Comparison of ENCODE assay signal across 21 mouse cellular contexts in the genomic region with DNA sequence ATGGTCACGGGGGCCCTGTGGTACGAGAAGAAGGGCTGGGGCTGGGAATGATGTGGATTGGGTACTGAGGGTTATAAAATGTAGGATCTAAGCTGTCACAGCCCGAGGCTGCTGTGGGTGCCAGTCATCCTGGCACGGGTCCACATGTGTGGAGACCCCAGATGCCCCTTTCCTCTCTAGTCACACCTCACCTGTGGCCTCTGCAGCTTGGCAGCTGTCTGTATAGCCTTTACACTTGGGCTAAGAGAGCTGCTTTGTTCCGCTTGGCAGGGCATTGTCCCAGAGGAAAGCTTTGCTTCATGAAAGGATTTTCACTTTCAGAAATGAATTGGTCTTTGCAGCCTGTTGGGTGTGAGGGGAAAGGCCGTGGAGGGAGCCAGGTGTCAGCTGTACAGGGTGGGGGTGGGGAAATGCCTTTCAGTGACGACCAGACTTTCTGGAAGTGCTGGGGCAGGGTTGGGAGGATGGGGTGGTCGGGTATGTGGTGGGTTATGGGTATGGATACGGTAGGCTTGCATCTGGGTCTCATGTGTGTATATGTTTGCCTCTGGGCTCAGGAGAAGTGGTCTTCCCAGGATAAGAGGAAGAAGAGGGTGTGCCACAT. TPM values are rescaled to one million over a fixed set of nuclear protein-coding genes. Genes with fewer than 3 reads are reported as not detected.
A peak's percentile ranks its signal among the peaks of the same experiment; 100 is the strongest.
DNase-seq lines count a peak whose midpoint lies in the region; ATAC-seq and TF ChIP-seq lines count a peak whose summit lies in the region.
"Had no signal": no experiment of that assay in that cellular context is flagged by ENCODE, and none has a peak within 500 bp of the region (broad histone marks: within the 10 kb centered on the region; RNA-seq: fewer than 3 reads in every experiment).

No protein-coding gene starts in this region.

- H3K9me3 ChIP-seq in midbrain, embryonic 10.5 days (replicated peaks), result no peaks in the 10 kb centered on the region
- H3K9me3 ChIP-seq in midbrain, embryonic 16.5 days (replicated peaks; ENCODE audit: control insufficient read depth, low read length, poor library complexity, severe bottlenecking), result no peaks in the 10 kb centered on the region
- no peaks in the 10 kb centered on the region for H3K9me3 ChIP-seq in forebrain, embryonic 13.5 days (replicated peaks)
- no peaks in the 10 kb centered on the region for H3K9me3 ChIP-seq in hindbrain, embryonic 14.5 days (ENCODE audit: control insufficient read depth, low read length)
- H3K9me3 ChIP-seq in midbrain, postnatal 0 days (ENCODE audit: low read length), result no peaks in the 10 kb centered on the region

- no peak overlapping the region for H3K9ac ChIP-seq in midbrain, embryonic 16.5 days (ENCODE audit: low read depth, low read length)
- no peak overlapping the region for H3K9ac ChIP-seq in forebrain, embryonic 13.5 days
- no peak overlapping the region for H3K9ac ChIP-seq in hindbrain, embryonic 14.5 days
- no peak overlapping the region for H3K9ac ChIP-seq in midbrain, postnatal 0 days (replicated peaks; ENCODE audit: low read length, poor library complexity, severe bottlenecking)
- H3K9ac ChIP-seq: liver, postnatal 0 days had no signal

- no peak for DNase-seq in midbrain, embryonic 10.5 days (ENCODE audit: low spot score)
- no peak for DNase-seq in hindbrain, embryonic 14.5 days (ENCODE audit: low spot score)
- DNase-seq in midbrain, postnatal 0 days (ENCODE audit: low spot score), result peak; percentile 46
- no peak for DNase-seq in thymus, postnatal 10 days (ENCODE audit: low spot score in 2 of 2)
- no peak for DNase-seq in kidney, adult 18-20 months
- DNase-seq: heart, postnatal 10 days; liver, postnatal 0 days; lung, postnatal 4 days had no signal

- TF ChIP-seq CTCF in midbrain, postnatal 0 days (IDR thresholded peaks at IDR 0.05), result no peak

- H3K4me1 ChIP-seq in midbrain, embryonic 10.5 days, result peaks cover 10% of the 10 kb centered on the region
- peaks cover 3% of the 10 kb centered on the region; the same call in 1 of the 2 replicates for H3K4me1 ChIP-seq in midbrain, embryonic 16.5 days (ENCODE audit: control insufficient read depth, insufficient read depth, low read length)
- H3K4me1 ChIP-seq in forebrain, embryonic 13.5 days, result peaks cover 13% of the 10 kb centered on the region
- H3K4me1 ChIP-seq in hindbrain, embryonic 14.5 days (replicated peaks; ENCODE audit: control insufficient read depth, insufficient read depth, low read length), result no peaks in the 10 kb centered on the region
- no peaks in the 10 kb centered on the region for H3K4me1 ChIP-seq in midbrain, postnatal 0 days (ENCODE audit: insufficient read depth, low read length)

- H3K4me3 ChIP-seq in midbrain, embryonic 10.5 days, result no peak overlapping the region
- no peak overlapping the region for H3K4me3 ChIP-seq in midbrain, embryonic 16.5 days (ENCODE audit: low read depth, low read length)
- no peak overlapping the region for H3K4me3 ChIP-seq in forebrain, embryonic 13.5 days
- H3K4me3 ChIP-seq in hindbrain, embryonic 14.5 days (replicated peaks; ENCODE audit: low read length), result no peak overlapping the region
- no peak overlapping the region for H3K4me3 ChIP-seq in midbrain, postnatal 0 days (ENCODE audit: low read depth, low read length)
- H3K4me3 ChIP-seq: erythroblast, embryonic 14.5 days; layer of hippocampus, adult 2 months had no signal

- no peak for ATAC-seq in midbrain, embryonic 16.5 days
- peak; percentile 69 for ATAC-seq in forebrain, embryonic 13.5 days
- peak; percentile 48; the same call in 1 of the 2 replicates for ATAC-seq in hindbrain, embryonic 14.5 days (ENCODE audit: low FRiP score)
- no peak for ATAC-seq in midbrain, postnatal 0 days (ENCODE audit: low FRiP score)
- ATAC-seq: CD4-positive, CD25-positive, alpha-beta regulatory T cell, adult 4 months; inflammation-experienced regulatory T-cells, adult 6 months; liver, postnatal 0 days had no signal

- H3K27me3 ChIP-seq in midbrain, embryonic 10.5 days (ENCODE audit: low read depth, poor library complexity, severe bottlenecking), result no peaks in the 10 kb centered on the region
- no peaks in the 10 kb centered on the region for H3K27me3 ChIP-seq in midbrain, embryonic 16.5 days (ENCODE audit: control insufficient read depth, insufficient read depth, low read depth, low read length)
- no peaks in the 10 kb centered on the region for H3K27me3 ChIP-seq in forebrain, embryonic 13.5 days
- H3K27me3 ChIP-seq in hindbrain, embryonic 14.5 days (ENCODE audit: control insufficient read depth, insufficient read depth, low read length), result no peaks in the 10 kb centered on the region
- no peaks in the 10 kb centered on the region for H3K27me3 ChIP-seq in midbrain, postnatal 0 days (ENCODE audit: insufficient read depth, low read length)

- peak overlapping the region; percentile 39 for H3K27ac ChIP-seq in midbrain, embryonic 10.5 days (replicated peaks)
- H3K27ac ChIP-seq in midbrain, embryonic 16.5 days (ENCODE audit: low read length), result no peak overlapping the region
- H3K27ac ChIP-seq in forebrain, embryonic 13.5 days, result peak overlapping the region; percentile 54
- H3K27ac ChIP-seq in hindbrain, embryonic 14.5 days, result no peak overlapping the region
- H3K27ac ChIP-seq in midbrain, postnatal 0 days (ENCODE audit: low read depth, low read length), result no peak overlapping the region
- H3K27ac ChIP-seq: layer of hippocampus, adult 2 months had no signal

- WGBS in midbrain, embryonic 10.5 days, result 52% methylated on average over 9 of the region's 9 CpGs
- 31% methylated on average over 9 of the region's 9 CpGs for WGBS in midbrain, embryonic 16.5 days
- WGBS in forebrain, embryonic 13.5 days, result 33% methylated on average over 9 of the region's 9 CpGs
- 39% methylated on average over 9 of the region's 9 CpGs for WGBS in hindbrain, embryonic 14.5 days
- 27% methylated on average over 9 of the region's 9 CpGs for WGBS in midbrain, postnatal 0 days

- H3K4me2 ChIP-seq in midbrain, embryonic 16.5 days (ENCODE audit: low read length), result no peak overlapping the region
- no peak overlapping the region for H3K4me2 ChIP-seq in forebrain, embryonic 13.5 days
- H3K4me2 ChIP-seq in hindbrain, embryonic 14.5 days (replicated peaks), result no peak overlapping the region
- H3K4me2 ChIP-seq in midbrain, postnatal 0 days (ENCODE audit: low read depth, low read length, poor library complexity, severe bottlenecking), result no peak overlapping the region

- H3K36me3 ChIP-seq in midbrain, embryonic 10.5 days, result no peaks in the 10 kb centered on the region
- peaks cover 2% of the 10 kb centered on the region; the same call in 1 of the 2 replicates for H3K36me3 ChIP-seq in midbrain, embryonic 16.5 days (ENCODE audit: control insufficient read depth, insufficient read depth, low read length)
- H3K36me3 ChIP-seq in forebrain, embryonic 13.5 days (ENCODE audit: poor library complexity, severe bottlenecking), result no peaks in the 10 kb centered on the region
- H3K36me3 ChIP-seq in hindbrain, embryonic 14.5 days (replicated peaks; ENCODE audit: control insufficient read depth, insufficient read depth), result peaks cover 26% of the 10 kb centered on the region
- peaks cover 25% of the 10 kb centered on the region; the same call in 1 of the 2 replicates for H3K36me3 ChIP-seq in midbrain, postnatal 0 days (ENCODE audit: insufficient read depth, low read length)

RNA-seq across cellular contexts. Expression of gene Oprl1, which starts 12.9 kb away (rescaled TPM):
- polyA plus RNA-seq in midbrain, embryonic 10.5 days (2016; fragmentation: Nextera tagmentation; extraction: Ambion mirVana), result 6.4 and 14.5 TPM in 2 replicates
- polyA plus RNA-seq in midbrain, embryonic 16.5 days (2015; fragmentation: Nextera tagmentation; extraction: Ambion mirVana), result 103 and 111 TPM in 2 replicates
- 33.5 and 48.2 TPM in 2 replicates for polyA plus RNA-seq in forebrain, embryonic 13.5 days (2015; fragmentation: Nextera tagmentation; extraction: Ambion mirVana)
- polyA plus RNA-seq in hindbrain, embryonic 14.5 days (2014; fragmentation: Nextera tagmentation; extraction: Ambion mirVana), result 102 and 108 TPM in 2 replicates
- 195 and 210 TPM in 2 replicates for total RNA-seq in midbrain, postnatal 0 days (2014; rRNA removed)
- 88.1 and 93.6 TPM in 2 replicates for polyA plus RNA-seq in midbrain, postnatal 0 days (2015; fragmentation: Nextera tagmentation; extraction: Ambion mirVana)
- total RNA-seq: gastrocnemius, adult 18-20 months; heart, postnatal 10 days had no signal
- polyA plus RNA-seq: CD4-positive, CD25-positive, alpha-beta regulatory T cell, adult 4 months; erythroblast, embryonic 14.5 days had no signal

RNA-seq across cellular contexts. Expression of gene Lkaaear1, which starts 29.5 kb away (rescaled TPM):
- polyA plus RNA-seq in midbrain, embryonic 10.5 days (2016; fragmentation: Nextera tagmentation; extraction: Ambion mirVana), result not detected in 2 replicates
- polyA plus RNA-seq in midbrain, embryonic 16.5 days (2015; fragmentation: Nextera tagmentation; extraction: Ambion mirVana), result not detected in 2 replicates
- not detected in 2 replicates for polyA plus RNA-seq in forebrain, embryonic 13.5 days (2015; fragmentation: Nextera tagmentation; extraction: Ambion mirVana)
- not detected in 2 replicates for polyA plus RNA-seq in hindbrain, embryonic 14.5 days (2014; fragmentation: Nextera tagmentation; extraction: Ambion mirVana)
- not detected in 2 replicates for total RNA-seq in midbrain, postnatal 0 days (2014; rRNA removed)
- not detected in 2 replicates for polyA plus RNA-seq in midbrain, postnatal 0 days (2015; fragmentation: Nextera tagmentation; extraction: Ambion mirVana)
- total RNA-seq: adrenal gland, postnatal 36 days; gastrocnemius, adult 18-20 months; heart, adult 8-10 months; heart, postnatal 10 days; layer of hippocampus, adult 2 months; left cerebral cortex, adult 18-20 months; MEL had no signal
- polyA plus RNA-seq: CD4-positive, CD25-positive, alpha-beta regulatory T cell, adult 4 months; erythroblast, embryonic 14.5 days; inflammation-experienced regulatory T-cells, adult 6 months; kidney, embryonic 16.5 days; limb, embryonic 14.5 days; liver, postnatal 0 days had no signal

RNA-seq across cellular contexts. Expression of gene Rgs19, which starts 34.0 kb away (rescaled TPM):
- polyA plus RNA-seq in midbrain, embryonic 10.5 days (2016; fragmentation: Nextera tagmentation; extraction: Ambion mirVana), result 74.5 and 81.1 TPM in 2 replicates
- polyA plus RNA-seq in midbrain, embryonic 16.5 days (2015; fragmentation: Nextera tagmentation; extraction: Ambion mirVana), result 60.8 and 65.1 TPM in 2 replicates
- 45.3 and 45.4 TPM in 2 replicates for polyA plus RNA-seq in forebrain, embryonic 13.5 days (2015; fragmentation: Nextera tagmentation; extraction: Ambion mirVana)
- polyA plus RNA-seq in hindbrain, embryonic 14.5 days (2014; fragmentation: Nextera tagmentation; extraction: Ambion mirVana), result 69.0 and 73.0 TPM in 2 replicates
- 51.2 and 65.2 TPM in 2 replicates for total RNA-seq in midbrain, postnatal 0 days (2014; rRNA removed)
- 63.6 and 69.4 TPM in 2 replicates for polyA plus RNA-seq in midbrain, postnatal 0 days (2015; fragmentation: Nextera tagmentation; extraction: Ambion mirVana)

RNA-seq across cellular contexts. Expression of gene Myt1, which starts 35.4 kb away (rescaled TPM):
- 14.3 and 33.2 TPM in 2 replicates for polyA plus RNA-seq in midbrain, embryonic 10.5 days (2016; fragmentation: Nextera tagmentation; extraction: Ambion mirVana)
- 15.6 and 19.2 TPM in 2 replicates for polyA plus RNA-seq in midbrain, embryonic 16.5 days (2015; fragmentation: Nextera tagmentation; extraction: Ambion mirVana)
- 39.9 and 40.9 TPM in 2 replicates for polyA plus RNA-seq in forebrain, embryonic 13.5 days (2015; fragmentation: Nextera tagmentation; extraction: Ambion mirVana)
- 16.1 and 18.1 TPM in 2 replicates for polyA plus RNA-seq in hindbrain, embryonic 14.5 days (2014; fragmentation: Nextera tagmentation; extraction: Ambion mirVana)
- total RNA-seq in midbrain, postnatal 0 days (2014; rRNA removed), result 47.7 and 57.4 TPM in 2 replicates
- polyA plus RNA-seq in midbrain, postnatal 0 days (2015; fragmentation: Nextera tagmentation; extraction: Ambion mirVana), result 5.5 and 7.6 TPM in 2 replicates
- total RNA-seq: gastrocnemius, adult 18-20 months; heart, adult 8-10 months; heart, postnatal 10 days; MEL had no signal
- polyA plus RNA-seq: CD4-positive, CD25-positive, alpha-beta regulatory T cell, adult 4 months; erythroblast, embryonic 14.5 days; inflammation-experienced regulatory T-cells, adult 6 months; liver, postnatal 0 days had no signal

RNA-seq across cellular contexts. Expression of gene Tcea2, which starts 47.7 kb away (rescaled TPM):
- 14.5 and 18.0 TPM in 2 replicates for polyA plus RNA-seq in midbrain, embryonic 10.5 days (2016; fragmentation: Nextera tagmentation; extraction: Ambion mirVana)
- 58.2 and 59.2 TPM in 2 replicates for polyA plus RNA-seq in midbrain, embryonic 16.5 days (2015; fragmentation: Nextera tagmentation; extraction: Ambion mirVana)
- polyA plus RNA-seq in forebrain, embryonic 13.5 days (2015; fragmentation: Nextera tagmentation; extraction: Ambion mirVana), result 31.0 and 35.9 TPM in 2 replicates
- polyA plus RNA-seq in hindbrain, embryonic 14.5 days (2014; fragmentation: Nextera tagmentation; extraction: Ambion mirVana), result 40.6 and 50.4 TPM in 2 replicates
- 50.8 and 54.4 TPM in 2 replicates for total RNA-seq in midbrain, postnatal 0 days (2014; rRNA removed)
- 61.9 and 68.2 TPM in 2 replicates for polyA plus RNA-seq in midbrain, postnatal 0 days (2015; fragmentation: Nextera tagmentation; extraction: Ambion mirVana)
- polyA plus RNA-seq: erythroblast, embryonic 14.5 days had no signal

Comparison
In these comparisons a context has a peak if more than half of its experiments do, and no peak if none do; other contexts are left out.
1. H3K27ac ChIP-seq: peak in midbrain, embryonic 10.5 days (single experiment) and forebrain, embryonic 13.5 days (single experiment); none in midbrain, embryonic 16.5 days (single experiment), hindbrain, embryonic 14.5 days (single experiment) and midbrain, postnatal 0 days (single experiment).
2. ATAC-seq: peak in forebrain, embryonic 13.5 days (single experiment) and hindbrain, embryonic 14.5 days (single experiment); none in midbrain, embryonic 16.5 days (single experiment) and midbrain, postnatal 0 days (single experiment).